Mouse (Mus musculus) stomach, postnatal 0 days (tissue): ENCODE results near the gene Slc4a5. TPM values are rescaled to one million over a fixed set of nuclear protein-coding genes. Genes with fewer than 3 reads are reported as not detected.

Experiments
- ATAC-seq: fragments of 200-750 bp; cut with Nextera tagmentation; 2 replicates; pipeline ENCODE4 v1.8.0; 2017; ENCODE audit not compliant: low FRiP score, low TSS enrichment
- DNase-seq: peaks from one replicate; pipeline ENCODE4 v3.0.0-alpha.2; 2016; ENCODE audit warnings: low spot score
- H3K27ac ChIP-seq: fragments of 300-500 bp; sonication (generic); replicated peaks from 2 replicates; pipeline ENCODE4 v1.5.1; 2014; ENCODE audit warnings: mild to moderate bottlenecking, control low read depth
- H3K27me3 ChIP-seq: fragments of 300-500 bp; sonication (generic); 2 replicates; pipeline ENCODE4 v1.6.1; 2014; ENCODE audit warnings: low read length; ENCODE audit not compliant: control insufficient read depth, insufficient read depth
- H3K36me3 ChIP-seq: fragments of 300-500 bp; sonication (generic); 2 replicates; pipeline ENCODE4 v1.6.1; 2014; ENCODE audit warnings: low read length, mixed read lengths; ENCODE audit not compliant: control insufficient read depth, insufficient read depth
- H3K4me1 ChIP-seq: fragments of 300-500 bp; sonication (generic); replicated peaks from 2 replicates; pipeline ENCODE4 v1.6.1; 2014; ENCODE audit warnings: antibody characterized with exemption; ENCODE audit not compliant: control insufficient read depth, insufficient read depth
- H3K4me2 ChIP-seq: fragments of 300-500 bp; sonication (generic); replicated peaks from 2 replicates; pipeline ENCODE4 v1.6.1; 2014; ENCODE audit warnings: low read depth, mild to moderate bottlenecking, control low read depth, moderate library complexity
- H3K4me3 ChIP-seq: fragments of 300-500 bp; sonication (generic); 2 replicates; pipeline ENCODE4 v1.5.1; 2014; ENCODE audit warnings: low read depth, low read length, control low read depth
- H3K9ac ChIP-seq: fragments of 300-500 bp; sonication (generic); 2 replicates; pipeline ENCODE4 v1.6.1; 2014; ENCODE audit warnings: mild to moderate bottlenecking, low read length, control low read depth, mixed read lengths
- H3K9me3 ChIP-seq: fragments of 300-500 bp; sonication (generic); 2 replicates; pipeline ENCODE4 v1.6.1; 2016; ENCODE audit warnings: low read length; ENCODE audit not compliant: control insufficient read depth
- CTCF ChIP-seq: IDR thresholded peaks from 2 replicates; pipeline ENCODE4 v1.5.1; 2016; ENCODE audit warnings: antibody characterized with exemption, low read depth, mild to moderate bottlenecking, moderate library complexity
- EP300 ChIP-seq: optimal IDR thresholded peaks from 2 replicates; pipeline ENCODE3; 2016; ENCODE audit warnings: antibody characterized with exemption
- WGBS: fragments of 180-500 bp; shearing (Covaris S2); extraction: QIAGEN DNeasy Blood & Tissue Kit; methylation state at CpG from one replicate; pipeline ENCODE4 v1.1.7; 2014; 5-methylcytosine and 5-hydroxymethylcytosine counted together
- polyA plus RNA-seq: library from polyadenylated mRNA; unstranded; fragments of >200 nt; fragmentation: Nextera tagmentation; extraction: Ambion mirVana; gene quantifications from 2 replicates; pipeline ENCODE4 v1.2.1, GENCODE M21; 2015

Slc4a5 gene
- polyA plus RNA-seq, 1 experiment from 2014 or later: 0.08 TPM

DNA sequence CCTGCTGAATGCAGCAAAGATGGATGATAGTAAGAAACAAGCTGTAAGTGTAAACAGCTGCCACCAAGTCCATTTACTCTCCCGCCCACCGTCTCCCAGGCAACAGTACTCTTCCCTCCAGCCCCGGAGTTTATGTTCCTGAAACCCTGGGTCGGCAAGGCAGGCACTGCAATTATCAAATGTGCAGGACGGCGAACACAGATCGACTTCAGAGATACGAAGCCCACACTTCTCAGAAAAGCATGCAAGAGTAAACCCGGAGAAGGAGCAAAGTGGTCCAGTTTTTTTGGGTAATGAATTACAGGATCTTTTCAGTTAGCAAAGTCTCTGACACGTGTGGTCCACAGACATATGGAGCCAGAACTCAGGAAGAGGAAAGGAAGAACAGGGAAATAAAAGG, 96.4 kb downstream of the Slc4a5 start:
- Histone ChIP-seq H3K36me3 (no peaks in the 10 kb centered on the region; the same call in 1 of the 2 replicates), H3K4me1 (no peaks in the 10 kb centered on the region), H3K9me3 (no peaks in the 10 kb centered on the region), H3K27ac (no peak overlapping the region), H3K4me3 (peak overlapping the region; percentile 86; the same call in 1 of the 2 replicates), H3K4me2 (peak overlapping the region; percentile 93), H3K9ac (0 out of 2 replicates have a peak overlapping the region, but pooled peaks have one; percentile 27), H3K27me3 (no peaks in the 10 kb centered on the region)
- ATAC-seq (no peak), DNase-seq (peak; percentile 55)
- no peak for TF ChIP-seq CTCF
- 5% methylated on average over 10 of the region's 10 CpGs for WGBS

DNA sequence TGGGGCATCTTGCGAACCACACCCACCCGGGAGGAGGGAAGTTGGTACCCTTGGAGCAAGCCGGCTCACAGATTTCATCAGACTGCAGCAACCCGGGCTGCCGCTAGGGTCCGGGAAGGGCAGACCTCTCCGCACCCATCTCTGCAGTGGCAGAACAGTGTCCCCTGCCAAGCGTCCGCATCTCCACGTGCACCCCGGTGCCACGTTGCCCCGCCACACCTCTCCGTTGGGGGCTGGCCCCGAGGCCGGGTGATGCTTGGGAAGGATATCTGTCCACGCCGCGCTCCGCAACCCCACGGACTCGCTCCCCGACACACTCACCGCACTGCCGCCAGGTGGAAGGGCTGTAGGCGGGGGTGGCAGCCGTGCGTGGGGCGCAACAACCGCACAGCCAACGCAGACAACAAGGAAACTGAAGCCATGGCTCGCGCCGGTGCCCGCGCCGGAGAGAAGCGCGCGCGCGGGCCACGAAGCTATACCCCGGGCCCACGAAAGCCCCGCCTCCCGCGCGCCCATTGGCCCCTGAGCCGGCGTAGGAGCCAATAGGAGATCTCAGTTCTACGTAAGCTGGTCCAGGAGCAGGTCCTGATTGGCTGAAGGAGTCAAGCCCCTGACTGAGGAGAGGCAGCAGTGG, 97.6 kb downstream of the Slc4a5 start:
- H3K9me3 ChIP-seq: no peaks in the 10 kb centered on the region
- H3K4me3 ChIP-seq: peak overlapping the region; percentile 86
- WGBS: under 1% methylated on average over 52 of the region's 52 CpGs
- no peaks in the 10 kb centered on the region for H3K36me3 ChIP-seq
- H3K4me2 ChIP-seq: peak overlapping the region; percentile 93
- H3K4me1 ChIP-seq: no peaks in the 10 kb centered on the region
- no peaks in the 10 kb centered on the region for H3K27me3 ChIP-seq
- peak overlapping the region; percentile 73 for H3K9ac ChIP-seq
- DNase-seq: peak; percentile 91
- ATAC-seq: peak; percentile 94
- peak overlapping the region; percentile 53; the same call in 1 of the 2 replicates for H3K27ac ChIP-seq
- TF ChIP-seq CTCF (peak; percentile 73), EP300 (no peak)

GRCm38 (mm10) chr6:83321927-83322326, 102.3 kb downstream of the Slc4a5 start:
- Histone ChIP-seq H3K4me2 (no peak overlapping the region), H3K9me3 (no peaks in the 10 kb centered on the region), H3K27ac (no peak overlapping the region), H3K27me3 (no peaks in the 10 kb centered on the region), H3K9ac (no peak overlapping the region), H3K4me3 (no peak overlapping the region), H3K4me1 (no peaks in the 10 kb centered on the region; the same call in 1 of the 2 replicates), H3K36me3 (no peaks in the 10 kb centered on the region)
- WGBS: 86% methylated on average over 1 of the region's 1 CpGs
- ATAC-seq: no peak
- no peak for DNase-seq
- no peak for TF ChIP-seq EP300
- no peak for TF ChIP-seq CTCF

GRCm38 (mm10) chr6:83322794-83323193, 103.2 kb downstream of the Slc4a5 start:
- TF ChIP-seq EP300: no peak
- no peaks in the 10 kb centered on the region for H3K27me3 ChIP-seq

GRCm38 (mm10) chr6:83323652-83324419, 104.2 kb downstream of the Slc4a5 start:
- TF ChIP-seq EP300 (no peak), CTCF (no peak)
- DNase-seq: no peak
- Histone ChIP-seq H3K27me3 (no peaks in the 10 kb centered on the region), H3K27ac (peak overlapping the region; percentile 41; the same call in 1 of the 2 replicates), H3K9ac (no peak overlapping the region), H3K4me3 (no peak overlapping the region), H3K4me2 (no peak overlapping the region), H3K9me3 (no peaks in the 10 kb centered on the region), H3K36me3 (no peaks in the 10 kb centered on the region), H3K4me1 (no peaks in the 10 kb centered on the region; the same call in 1 of the 2 replicates)
- 57% methylated on average over 8 of the region's 8 CpGs for WGBS
- ATAC-seq: no peak

More at GRCm38 (mm10) chr6:83322794-83323193, 103.2 kb downstream of the Slc4a5 start:
- Histone ChIP-seq H3K9me3 (no peaks in the 10 kb centered on the region), H3K4me1 (no peaks in the 10 kb centered on the region; the same call in 1 of the 2 replicates), H3K9ac (no peak overlapping the region), H3K36me3 (no peaks in the 10 kb centered on the region), H3K27ac (no peak overlapping the region), H3K4me3 (no peak overlapping the region), H3K4me2 (no peak overlapping the region)
- WGBS: 59% methylated on average over 2 of the region's 2 CpGs
- DNase-seq: no peak
- no peak for ATAC-seq
